Mouse (Mus musculus) A20 (cell line): ENCODE data around the gene Lrrc56.

ENCODE experiments used
- DNase-seq: peaks from one replicate; pipeline ENCODE4 v3.0.0-alpha.2; 2011; ENCODE audit warnings: low read depth, low spot score

The Lrrc56 gene

GRCm38 (mm10) chr7:141193948-141194347 lies at the start of gene Lrrc56, which contains the start of gene Hras:
TSS of gene Lrrc56 (plus strand) at chr7:141194157.
TSS of gene Hras (minus strand) at chr7:141194005.
- DNase-seq = peak; percentile 99

- DNase-seq = no peak
Observed at GRCm38 (mm10) chr7:141144650-141145049, 49.3 kb upstream of the Lrrc56 start.

GRCm38 (mm10) chr7:141145403-141145802 lies 48.6 kb upstream of the Lrrc56 start:
- DNase-seq = no peak

GRCm38 (mm10) chr7:141146043-141146595 lies 47.8 kb upstream of the Lrrc56 start:
- DNase-seq = no peak

GRCm38 (mm10) chr7:141147044-141147443 lies 46.9 kb upstream of the Lrrc56 start:
- no peak for DNase-seq

GRCm38 (mm10) chr7:141148639-141149038 lies 45.3 kb upstream of the Lrrc56 start:
- DNase-seq = no peak

- DNase-seq = no peak
Observed at GRCm38 (mm10) chr7:141155362-141155761, 38.6 kb upstream of the Lrrc56 start.

GRCm38 (mm10) chr7:141164397-141164796 lies 29.6 kb upstream of the Lrrc56 start:
- no peak for DNase-seq

GRCm38 (mm10) chr7:141164850-141165249 lies 29.1 kb upstream of the Lrrc56 start:
- no peak for DNase-seq

- DNase-seq = peak; percentile 45
Observed at GRCm38 (mm10) chr7:141167901-141168517, 25.9 kb upstream of the Lrrc56 start.

GRCm38 (mm10) chr7:141168518-141168953 lies 25.4 kb upstream of the Lrrc56 start:
- peak; percentile 92 for DNase-seq

- DNase-seq = no peak
Observed at GRCm38 (mm10) chr7:141169300-141169699, 24.7 kb upstream of the Lrrc56 start.

GRCm38 (mm10) chr7:141169866-141170265 lies 24.1 kb upstream of the Lrrc56 start:
- DNase-seq = no peak

GRCm38 (mm10) chr7:141172116-141173006 lies 21.6 kb upstream of the Lrrc56 start, which contains the start of gene Rnh1:
TSS of gene Rnh1 (minus strand) at chr7:141172857.
- DNase-seq = peak; percentile 99

GRCm38 (mm10) chr7:141173323-141173850 lies 20.6 kb upstream of the Lrrc56 start:
- DNase-seq = no peak

- peak; percentile 40 for DNase-seq
Observed at GRCm38 (mm10) chr7:141175068-141175467, 18.9 kb upstream of the Lrrc56 start.

GRCm38 (mm10) chr7:141176173-141176572 lies 17.8 kb upstream of the Lrrc56 start:
- DNase-seq = peak; percentile 88

- no peak for DNase-seq
Observed at GRCm38 (mm10) chr7:141188194-141188593, 5.8 kb upstream of the Lrrc56 start.

- DNase-seq = no peak
Observed at GRCm38 (mm10) chr7:141188733-141189132, 5.2 kb upstream of the Lrrc56 start.

GRCm38 (mm10) chr7:141190220-141190619 lies 3.7 kb upstream of the Lrrc56 start:
- DNase-seq = no peak

GRCm38 (mm10) chr7:141191036-141191435 lies 2.9 kb upstream of the Lrrc56 start:
- DNase-seq = no peak
